Mouse (Mus musculus): ENCODE results near the gene Taar8a. TPM values are rescaled to one million over a fixed set of nuclear protein-coding genes. Genes with fewer than 3 reads are reported as not detected.
"Not testable (repeated sequence)": the region's sequence is repeated elsewhere in the genome, so short reads cannot be mapped to it uniquely, and the experiment has no call there.

Taar8a gene
- polyA plus RNA-seq, 1 experiment from 2014 or later, result not detected

- H3K9ac ChIP-seq (replicated peaks; ENCODE audit: low read depth), result no peak within 1 kb of the TSS
- H3K4me2 ChIP-seq (replicated peaks; ENCODE audit: low read depth, low read length), result no peak within 1 kb of the TSS
- no peak within 1 kb of the TSS for H3K4me3 ChIP-seq (ENCODE audit: low read depth, low read length)
- 58% methylated on average over 2 of the region's 2 CpGs for WGBS
- no peaks in the 10 kb centered on the region for H3K27me3 ChIP-seq (replicated peaks; ENCODE audit: insufficient read depth, low read length)
- no peaks in the 10 kb centered on the region for H3K9me3 ChIP-seq (ENCODE audit: low read length)
- H3K4me1 ChIP-seq (ENCODE audit: insufficient read depth, low read depth, low read length), result no peaks in the 10 kb centered on the region
- ATAC-seq (no peak), DNase-seq (ENCODE audit: low spot score) (no peak)
- no peaks in the 10 kb centered on the region for H3K36me3 ChIP-seq (ENCODE audit: insufficient read depth, low read length)
- TF ChIP-seq EP300 (IDR thresholded peaks at IDR 0.05) (no peak), CTCF (IDR thresholded peaks at IDR 0.05) (no peak)
- no peak within 1 kb of the TSS for H3K27ac ChIP-seq (ENCODE audit: low read length)
Measured at GRCm38 (mm10) chr10:24092194-24092593, 15.9 kb downstream of the Taar8a start, which contains the start of gene Taar8b. TSS of gene Taar8b (minus strand) at chr10:24092294.

- not testable (repeated sequence) for DNase-seq (ENCODE audit: low spot score); ATAC-seq
- 23% methylated on average over 2 of the region's 2 CpGs for WGBS
Measured at GRCm38 (mm10) chr10:24097010-24097409, 20.7 kb downstream of the Taar8a start.

GRCm38 (mm10) chr10:24101812-24102211, 25.5 kb downstream of the Taar8a start, which contains the start of gene Taar8c:
TSS of gene Taar8c (minus strand) at chr10:24101912.
- 77% methylated on average over 1 of the region's 3 CpGs for WGBS
- H3K4me2 ChIP-seq (replicated peaks; ENCODE audit: low read depth, low read length); H3K4me1 ChIP-seq (ENCODE audit: insufficient read depth, low read depth, low read length); H3K9ac ChIP-seq (replicated peaks; ENCODE audit: low read depth); H3K27ac ChIP-seq (ENCODE audit: low read length); H3K9me3 ChIP-seq (ENCODE audit: low read length); H3K36me3 ChIP-seq (ENCODE audit: insufficient read depth, low read length); H3K27me3 ChIP-seq (replicated peaks; ENCODE audit: insufficient read depth, low read length); ATAC-seq; H3K4me3 ChIP-seq (ENCODE audit: low read depth, low read length); DNase-seq (ENCODE audit: low spot score): not testable (repeated sequence)

More at GRCm38 (mm10) chr10:24097010-24097409, 20.7 kb downstream of the Taar8a start:
- not testable (repeated sequence) for H3K4me3 ChIP-seq (ENCODE audit: low read depth, low read length); H3K27ac ChIP-seq (ENCODE audit: low read length); H3K9me3 ChIP-seq (ENCODE audit: low read length); H3K9ac ChIP-seq (replicated peaks; ENCODE audit: low read depth); H3K4me2 ChIP-seq (replicated peaks; ENCODE audit: low read depth, low read length); H3K4me1 ChIP-seq (ENCODE audit: insufficient read depth, low read depth, low read length); H3K36me3 ChIP-seq (ENCODE audit: insufficient read depth, low read length); H3K27me3 ChIP-seq (replicated peaks; ENCODE audit: insufficient read depth, low read length)

DNA sequence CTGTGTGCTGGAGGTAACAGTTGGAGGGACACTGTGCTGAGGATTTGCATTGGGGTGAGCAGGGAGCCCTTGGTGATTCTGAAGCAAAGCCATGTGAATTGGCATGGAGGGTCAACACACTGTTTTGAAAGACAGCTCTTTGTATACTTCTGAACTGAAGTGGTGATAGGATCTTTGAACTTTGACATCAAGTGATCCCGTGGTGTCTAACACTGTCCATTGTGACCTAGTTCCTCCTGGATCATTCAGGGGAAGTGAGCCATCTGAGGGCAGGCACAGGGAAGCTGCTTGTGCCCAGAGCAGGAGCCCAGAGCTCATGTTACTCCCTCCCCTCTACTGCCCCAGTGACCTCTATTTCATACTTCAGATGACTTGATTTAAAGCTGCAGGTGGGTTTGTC, 27.0 kb downstream of the Taar8a start:
- H3K4me2 ChIP-seq (replicated peaks; ENCODE audit: low read depth, low read length); H3K36me3 ChIP-seq (ENCODE audit: insufficient read depth, low read length); H3K9ac ChIP-seq (replicated peaks; ENCODE audit: low read depth); H3K9me3 ChIP-seq (ENCODE audit: low read length); DNase-seq (ENCODE audit: low spot score); H3K27me3 ChIP-seq (replicated peaks; ENCODE audit: insufficient read depth, low read length); H3K27ac ChIP-seq (ENCODE audit: low read length); H3K4me3 ChIP-seq (ENCODE audit: low read depth, low read length); ATAC-seq; H3K4me1 ChIP-seq (ENCODE audit: insufficient read depth, low read depth, low read length): not testable (repeated sequence)
- whole genome bisulfite sequencing, result 0% methylated on average over 1 of the region's 1 CpGs

DNA sequence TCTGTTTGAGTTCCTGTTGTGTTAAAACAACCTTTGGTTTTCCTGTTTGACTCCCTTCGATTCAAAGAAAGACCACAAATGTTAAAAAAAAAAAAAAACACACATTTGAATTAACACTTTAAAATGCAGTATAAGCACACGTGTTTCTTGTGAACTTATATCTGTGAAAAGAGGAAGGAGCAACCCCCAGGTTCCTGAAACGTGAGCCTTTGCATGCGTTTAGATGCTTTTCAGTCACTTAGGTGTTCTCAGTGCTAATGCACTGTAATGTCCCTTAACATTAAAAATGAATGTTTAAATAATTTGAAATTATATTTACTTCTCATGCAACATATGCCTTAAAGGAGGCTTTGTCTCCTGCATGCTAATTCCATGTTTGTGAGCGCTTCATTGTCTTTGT, 31.4 kb downstream of the Taar8a start:
- Histone ChIP-seq H3K4me1 (ENCODE audit: insufficient read depth, low read depth, low read length) (no peaks in the 10 kb centered on the region), H3K9ac (replicated peaks; ENCODE audit: low read depth) (no peak overlapping the region), H3K27ac (ENCODE audit: low read length) (no peak overlapping the region), H3K4me3 (ENCODE audit: low read depth, low read length) (no peak overlapping the region), H3K4me2 (replicated peaks; ENCODE audit: low read depth, low read length) (no peak overlapping the region), H3K27me3 (replicated peaks; ENCODE audit: insufficient read depth, low read length) (no peaks in the 10 kb centered on the region), H3K36me3 (ENCODE audit: insufficient read depth, low read length) (no peaks in the 10 kb centered on the region), H3K9me3 (ENCODE audit: low read length) (no peaks in the 10 kb centered on the region)
- no peak for TF ChIP-seq CTCF (IDR thresholded peaks at IDR 0.05)
- no peak for TF ChIP-seq EP300 (IDR thresholded peaks at IDR 0.05)
- no peak for ATAC-seq
- 61% methylated on average over 5 of the region's 5 CpGs for WGBS
- DNase-seq (ENCODE audit: low spot score), result no peak

- Histone ChIP-seq H3K36me3 (ENCODE audit: insufficient read depth, low read length) (no peaks in the 10 kb centered on the region), H3K4me3 (ENCODE audit: low read depth, low read length) (no peak overlapping the region), H3K27me3 (replicated peaks; ENCODE audit: insufficient read depth, low read length) (no peaks in the 10 kb centered on the region), H3K27ac (ENCODE audit: low read length) (no peak overlapping the region), H3K4me1 (ENCODE audit: insufficient read depth, low read depth, low read length) (no peaks in the 10 kb centered on the region), H3K9me3 (ENCODE audit: low read length) (no peaks in the 10 kb centered on the region), H3K4me2 (replicated peaks; ENCODE audit: low read depth, low read length) (no peak overlapping the region), H3K9ac (replicated peaks; ENCODE audit: low read depth) (no peak overlapping the region)
- no peak for DNase-seq (ENCODE audit: low spot score)
- WGBS, result 72% methylated on average over 3 of the region's 3 CpGs
- no peak for ATAC-seq
- TF ChIP-seq EP300 (IDR thresholded peaks at IDR 0.05) (no peak), CTCF (IDR thresholded peaks at IDR 0.05) (no peak)
Measured at GRCm38 (mm10) chr10:24108236-24108635, 31.9 kb downstream of the Taar8a start.

GRCm38 (mm10) chr10:24109434-24109833, 33.1 kb downstream of the Taar8a start, which contains the start of gene Taar9:
TSS of gene Taar9 (minus strand) at chr10:24109534.
- H3K4me3 ChIP-seq (ENCODE audit: low read depth, low read length); H3K27ac ChIP-seq (ENCODE audit: low read length); H3K9ac ChIP-seq (replicated peaks; ENCODE audit: low read depth); H3K4me2 ChIP-seq (replicated peaks; ENCODE audit: low read depth, low read length); H3K27me3 ChIP-seq (replicated peaks; ENCODE audit: insufficient read depth, low read length); ATAC-seq; H3K4me1 ChIP-seq (ENCODE audit: insufficient read depth, low read depth, low read length); H3K36me3 ChIP-seq (ENCODE audit: insufficient read depth, low read length); DNase-seq (ENCODE audit: low spot score); H3K9me3 ChIP-seq (ENCODE audit: low read length): not testable (repeated sequence)
- WGBS, result 74% methylated on average over 8 of the region's 8 CpGs
